Mouse (Mus musculus) hindbrain, embryonic 12.5 days (tissue): Measurements from ENCODE around the gene Mapk14. TPM values are rescaled to one million over a fixed set of nuclear protein-coding genes. Genes with fewer than 3 reads are reported as not detected.

Source experiments
- ATAC-seq: fragments of 200-750 bp; cut with Nextera tagmentation; 2 replicates; pipeline ENCODE4 v1.8.0; 2017; ENCODE audit warnings: moderate TSS enrichment; ENCODE audit not compliant: low FRiP score
- H3K27ac ChIP-seq: fragments of 300-500 bp; sonication (generic); 2 replicates; pipeline ENCODE4 v1.5.1; 2016; ENCODE audit warnings: mild to moderate bottlenecking
- H3K27me3 ChIP-seq: fragments of 300-500 bp; sonication (generic); 2 replicates; pipeline ENCODE4 v1.6.1; 2016; ENCODE audit warnings: mild to moderate bottlenecking
- H3K36me3 ChIP-seq: fragments of 300-500 bp; sonication (generic); 2 replicates; pipeline ENCODE4 v1.6.1; 2016; ENCODE audit warnings: mild to moderate bottlenecking
- H3K4me1 ChIP-seq: fragments of 300-500 bp; sonication (generic); 2 replicates; pipeline ENCODE4 v1.6.1; 2016
- H3K4me2 ChIP-seq: fragments of 300-500 bp; sonication (generic); replicated peaks from 2 replicates; pipeline ENCODE4 v1.6.1; 2016; ENCODE audit warnings: mild to moderate bottlenecking
- H3K4me3 ChIP-seq: fragments of 300-500 bp; sonication (generic); 2 replicates; pipeline ENCODE4 v1.5.1; 2016; ENCODE audit warnings: mild to moderate bottlenecking
- H3K9ac ChIP-seq: fragments of 300-500 bp; sonication (generic); 2 replicates; pipeline ENCODE4 v1.6.1; 2016; ENCODE audit warnings: mild to moderate bottlenecking, moderate library complexity
- H3K9me3 ChIP-seq: fragments of 300-500 bp; sonication (generic); replicated peaks from 2 replicates; pipeline ENCODE4 v1.6.1; 2016; ENCODE audit warnings: mild to moderate bottlenecking
- WGBS: fragments of 180-500 bp; shearing (Covaris S2); methylation state at CpG from one replicate; pipeline ENCODE4 v1.1.7; 2016; 5-methylcytosine and 5-hydroxymethylcytosine counted together
- polyA plus RNA-seq: library from polyadenylated mRNA; unstranded; fragments of >200 nt; fragmentation: Nextera tagmentation; extraction: Ambion mirVana; gene quantifications from 2 replicates; pipeline ENCODE4 v1.2.1, GENCODE M21; 2016

The Mapk14 gene
- polyA plus RNA-seq, 1 experiment from 2014 or later, result 45.9 TPM

DNA sequence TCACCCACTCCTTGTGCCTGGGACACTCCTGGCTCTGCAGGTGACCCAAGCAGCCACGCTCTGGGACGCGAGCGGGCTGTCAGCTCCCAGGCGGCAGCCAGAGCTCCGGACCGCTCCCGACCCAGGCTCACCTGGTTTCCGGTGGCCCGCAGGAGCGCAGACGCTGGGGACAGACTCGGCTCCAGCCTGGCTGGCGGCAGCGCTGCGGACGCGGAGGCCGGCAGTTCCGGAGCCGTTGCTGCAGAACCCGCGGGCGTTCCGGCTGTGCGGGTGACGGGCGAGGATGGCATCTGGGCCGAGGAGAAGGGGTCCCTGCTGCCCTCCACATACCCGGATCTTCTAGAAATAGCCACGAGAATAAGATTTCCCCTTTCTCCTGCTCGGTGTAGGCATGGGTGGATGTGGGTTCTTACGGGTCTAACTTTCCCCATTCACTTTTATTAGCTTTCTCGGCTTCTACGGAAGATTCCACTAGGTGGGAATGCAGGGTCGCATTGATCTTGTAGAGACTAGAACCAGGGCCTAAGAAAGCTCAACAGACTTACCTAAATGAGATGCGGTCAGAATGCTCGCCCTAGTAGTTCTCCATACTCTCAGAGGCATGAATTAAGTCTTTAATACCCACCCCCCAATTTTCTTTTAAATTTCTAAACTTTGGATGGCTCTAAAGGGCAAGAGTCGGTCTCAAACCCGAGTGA lies 1.4 kb upstream of the Mapk14 start, which contains the start of gene Slc26a8:
TSS of gene Slc26a8 (minus strand) at position 648 of the 698 bp plus-strand sequence.
- Histone ChIP-seq H3K36me3 (no peaks in the 10 kb centered on the region), H3K9me3 (no peaks in the 10 kb centered on the region), H3K27me3 (peaks cover 11% of the 10 kb centered on the region), H3K4me1 (peaks cover 30% of the 10 kb centered on the region), H3K4me3 (peak within 1 kb of the TSS; percentile 99), H3K27ac (peak within 1 kb of the TSS; percentile 98), H3K4me2 (peak within 1 kb of the TSS; percentile 75), H3K9ac (peak within 1 kb of the TSS; percentile 97)
- WGBS, result 8% methylated on average over 40 of the region's 40 CpGs
- ATAC-seq, result no peak

DNA sequence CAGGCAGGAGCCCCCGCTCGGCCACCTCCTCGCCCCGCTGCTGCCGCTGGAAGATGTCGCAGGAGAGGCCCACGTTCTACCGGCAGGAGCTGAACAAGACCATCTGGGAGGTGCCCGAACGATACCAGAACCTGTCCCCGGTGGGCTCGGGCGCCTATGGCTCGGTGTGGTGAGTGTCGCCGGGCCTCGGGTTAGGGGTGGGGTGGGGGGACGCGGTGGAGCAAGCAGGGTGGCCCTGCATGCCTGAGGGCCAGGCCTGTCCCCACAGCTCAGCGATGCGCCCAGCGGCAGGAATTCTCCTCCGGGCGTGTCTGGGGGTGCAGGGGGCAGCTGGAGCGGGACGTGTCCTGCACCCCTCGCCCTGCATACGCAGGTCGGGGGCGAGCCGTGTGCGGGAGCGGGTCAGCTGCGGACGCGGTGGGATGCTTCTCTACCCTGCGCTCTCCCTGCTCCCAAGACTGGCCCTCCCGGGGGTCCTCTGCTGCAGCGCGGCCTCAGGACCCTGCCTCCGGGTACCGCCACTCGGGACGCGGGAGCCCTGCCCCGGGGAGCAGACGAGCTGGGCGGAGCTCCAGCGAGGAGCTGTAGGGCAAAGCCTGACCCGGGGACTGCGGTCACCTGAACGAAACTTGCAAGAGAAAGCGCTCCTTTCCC lies 685 bp downstream of the Mapk14 start:
- peak overlapping the region; percentile 98 for H3K27ac ChIP-seq
- H3K9me3 ChIP-seq, result no peaks in the 10 kb centered on the region
- H3K36me3 ChIP-seq, result no peaks in the 10 kb centered on the region
- ATAC-seq, result peak; percentile 66
- peaks cover 11% of the 10 kb centered on the region for H3K27me3 ChIP-seq
- H3K4me1 ChIP-seq, result peaks cover 30% of the 10 kb centered on the region
- 1% methylated on average over 50 of the region's 53 CpGs for WGBS
- H3K4me3 ChIP-seq, result peak overlapping the region; percentile 99
- peak overlapping the region; percentile 97 for H3K9ac ChIP-seq
- H3K4me2 ChIP-seq, result peak overlapping the region; percentile 67

DNA sequence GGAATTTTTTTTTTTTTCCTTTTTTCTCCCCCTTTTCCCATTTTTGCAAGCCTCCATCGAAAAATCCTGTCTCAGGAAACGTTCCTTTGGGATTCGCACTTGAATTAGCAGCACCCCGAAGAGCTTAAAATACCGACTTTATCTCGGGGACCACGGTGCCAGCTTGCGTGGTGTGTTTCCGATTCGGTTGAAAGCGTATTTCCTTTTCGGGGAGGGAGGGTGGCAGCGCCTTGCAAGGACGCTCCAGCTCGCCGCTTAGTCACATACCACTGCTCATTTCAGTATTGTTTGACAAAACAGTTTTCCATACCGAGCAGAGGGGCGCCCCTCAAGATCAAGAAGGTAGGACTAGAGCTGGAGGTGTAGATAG lies 1.2 kb downstream of the Mapk14 start:
- Histone ChIP-seq H3K9ac (peak overlapping the region; percentile 97), H3K4me2 (peak overlapping the region; percentile 67), H3K9me3 (no peaks in the 10 kb centered on the region), H3K4me3 (peak overlapping the region; percentile 99), H3K27me3 (peaks cover 11% of the 10 kb centered on the region), H3K4me1 (peaks cover 33% of the 10 kb centered on the region), H3K27ac (peak overlapping the region; percentile 98; the same call in 1 of the 2 replicates), H3K36me3 (no peaks in the 10 kb centered on the region)
- under 1% methylated on average over 18 of the region's 18 CpGs for WGBS
- ATAC-seq, result no peak

DNA sequence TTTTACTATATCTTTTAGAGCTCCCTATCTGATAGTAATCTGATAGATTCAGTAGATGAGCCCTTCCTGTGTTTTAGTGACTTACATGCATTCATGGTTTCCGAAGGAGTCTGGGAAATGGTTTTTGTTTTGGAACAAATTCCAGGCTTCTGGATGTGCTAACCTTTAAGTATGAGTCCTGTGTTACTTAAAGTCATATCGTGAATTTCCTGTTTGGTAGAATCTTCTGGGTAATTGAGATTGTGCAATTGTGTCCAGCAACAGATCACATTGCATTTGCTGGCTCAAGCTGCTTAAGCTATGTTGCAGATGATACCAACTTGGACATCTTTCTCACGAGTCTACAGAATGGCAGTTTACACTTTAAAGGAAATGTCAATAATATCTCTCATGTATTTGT lies 2.0 kb downstream of the Mapk14 start:
- H3K36me3 ChIP-seq, result no peaks in the 10 kb centered on the region
- peak overlapping the region; percentile 99 for H3K4me3 ChIP-seq
- peak overlapping the region; percentile 67 for H3K4me2 ChIP-seq
- no peak for ATAC-seq
- WGBS, result 59% methylated on average over 3 of the region's 3 CpGs
- no peaks in the 10 kb centered on the region for H3K9me3 ChIP-seq
- peak overlapping the region; percentile 97; the same call in 1 of the 2 replicates for H3K9ac ChIP-seq
- H3K27me3 ChIP-seq, result peaks cover 11% of the 10 kb centered on the region
- peaks cover 40% of the 10 kb centered on the region for H3K4me1 ChIP-seq
- no peak overlapping the region for H3K27ac ChIP-seq

DNA sequence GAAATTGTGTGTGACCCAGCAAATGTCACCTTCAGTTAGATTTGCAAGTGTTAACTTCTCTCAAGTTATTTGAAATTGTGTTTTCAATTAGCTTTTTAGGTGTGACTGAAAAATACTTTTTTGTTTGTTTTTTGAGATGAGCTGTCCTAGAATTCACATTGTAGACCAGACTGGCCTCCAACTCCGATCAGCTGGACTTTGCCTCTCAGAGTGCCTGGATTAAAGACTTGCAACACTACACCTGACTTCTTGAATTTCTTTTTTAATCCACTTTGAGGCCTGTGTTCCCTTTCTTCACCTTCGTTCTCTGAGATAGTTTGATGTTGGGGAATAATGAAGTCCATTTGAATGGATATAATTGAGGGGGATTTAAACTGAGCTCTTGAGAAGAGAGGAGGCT lies 2.9 kb downstream of the Mapk14 start:
- Histone ChIP-seq H3K9me3 (no peaks in the 10 kb centered on the region), H3K36me3 (no peaks in the 10 kb centered on the region), H3K4me2 (no peak overlapping the region), H3K27me3 (peaks cover 5% of the 10 kb centered on the region), H3K4me3 (no peak overlapping the region), H3K27ac (no peak overlapping the region), H3K4me1 (peaks cover 44% of the 10 kb centered on the region), H3K9ac (no peak overlapping the region)
- no peak for ATAC-seq
- 73% methylated on average over 2 of the region's 2 CpGs for WGBS

DNA sequence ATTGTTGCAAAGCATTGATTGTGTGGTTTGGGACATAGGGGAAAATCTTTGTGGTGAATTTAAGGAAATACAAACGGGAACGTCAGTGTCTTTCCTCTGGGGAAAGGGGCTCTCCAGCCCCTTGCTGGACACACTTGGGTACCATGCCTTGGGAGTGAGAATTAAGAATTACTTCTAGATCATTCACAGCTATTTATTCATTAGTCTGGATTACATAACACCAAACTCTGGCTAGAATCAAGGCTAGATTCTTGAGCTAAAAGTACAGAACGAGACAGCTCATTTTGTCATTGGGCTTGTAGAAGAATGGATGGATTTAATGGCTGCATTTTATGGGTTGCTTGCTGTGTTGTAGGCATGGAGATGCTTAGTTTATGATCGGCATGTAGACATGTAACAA lies 3.7 kb downstream of the Mapk14 start:
- Histone ChIP-seq H3K9me3 (no peaks in the 10 kb centered on the region), H3K27ac (no peak overlapping the region), H3K9ac (no peak overlapping the region), H3K4me1 (peaks cover 37% of the 10 kb centered on the region), H3K27me3 (no peaks in the 10 kb centered on the region), H3K4me2 (no peak overlapping the region), H3K4me3 (no peak overlapping the region), H3K36me3 (no peaks in the 10 kb centered on the region)
- WGBS, result 92% methylated on average over 4 of the region's 4 CpGs
- no peak for ATAC-seq

DNA sequence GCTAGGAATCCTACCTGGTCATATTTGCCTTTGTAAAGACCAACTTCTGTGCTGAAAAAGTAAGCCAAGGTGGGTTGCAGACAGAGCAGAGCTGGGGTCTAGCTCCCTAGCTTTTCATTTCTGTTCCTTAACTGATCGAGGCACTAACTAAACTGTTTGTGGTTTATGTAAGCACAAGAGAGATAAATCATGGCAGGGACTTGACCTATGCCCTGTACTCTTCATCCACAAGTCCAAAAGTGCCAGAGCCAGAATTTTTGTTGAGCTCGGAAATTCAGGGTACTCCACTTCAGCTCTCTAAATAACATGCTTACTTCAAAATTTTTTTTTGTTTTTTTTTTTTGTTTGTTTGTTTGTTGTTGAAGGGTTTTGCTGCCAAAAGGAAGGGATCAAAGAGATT lies 5.5 kb downstream of the Mapk14 start:
- peaks cover 32% of the 10 kb centered on the region for H3K4me1 ChIP-seq
- no peaks in the 10 kb centered on the region for H3K36me3 ChIP-seq
- 63% methylated on average over 2 of the region's 2 CpGs for WGBS
- no peak overlapping the region for H3K4me2 ChIP-seq
- H3K27ac ChIP-seq, result no peak overlapping the region
- ATAC-seq, result no peak
- no peaks in the 10 kb centered on the region for H3K27me3 ChIP-seq
- no peak overlapping the region for H3K9ac ChIP-seq
- H3K9me3 ChIP-seq, result no peaks in the 10 kb centered on the region
- H3K4me3 ChIP-seq, result no peak overlapping the region

DNA sequence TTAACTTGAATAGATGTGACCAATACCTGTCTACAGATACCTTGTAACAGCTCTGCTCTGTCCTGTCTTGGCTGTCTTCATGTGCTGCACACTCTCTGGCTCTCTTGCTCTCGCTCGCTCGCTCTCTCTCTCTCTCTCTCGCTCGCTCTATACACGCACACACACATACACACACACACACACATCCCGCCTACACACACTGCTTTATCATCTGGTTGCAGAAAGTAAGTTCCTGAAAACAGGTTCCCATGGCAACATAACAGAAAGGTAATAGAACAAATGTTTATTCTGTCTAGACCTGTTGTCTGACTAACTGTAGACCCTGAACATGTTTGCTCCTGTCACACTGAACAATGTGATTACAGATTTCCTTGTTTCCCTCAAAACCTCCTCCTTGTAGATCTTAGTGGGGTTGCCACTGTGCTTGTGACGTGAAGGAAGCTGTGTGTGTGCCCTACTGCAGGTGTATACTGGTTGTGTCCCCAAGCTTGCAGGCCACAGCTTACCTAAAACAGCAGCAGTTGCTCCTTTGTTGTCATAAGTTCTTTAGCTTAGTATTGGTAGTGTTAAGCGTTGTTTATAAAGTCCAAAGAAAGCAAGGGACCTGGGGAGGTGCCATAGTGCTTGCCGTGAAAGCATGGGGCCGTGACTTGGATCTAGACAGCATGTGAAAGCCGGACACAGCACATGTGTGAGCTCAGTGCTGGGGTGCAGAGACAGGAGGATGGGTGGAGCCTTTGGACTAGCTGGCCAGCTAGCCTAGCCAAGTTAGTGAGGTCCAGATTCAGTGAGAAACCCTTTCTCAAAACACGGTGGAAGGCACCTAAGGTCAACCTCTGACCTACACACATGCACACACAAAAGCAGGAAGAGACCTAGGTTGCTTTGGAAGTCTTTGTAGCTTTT lies 6.4 kb downstream of the Mapk14 start:
- Histone ChIP-seq H3K36me3 (no peaks in the 10 kb centered on the region), H3K4me3 (no peak overlapping the region), H3K4me2 (no peak overlapping the region), H3K27ac (no peak overlapping the region), H3K27me3 (no peaks in the 10 kb centered on the region), H3K9ac (no peak overlapping the region), H3K4me1 (peaks cover 31% of the 10 kb centered on the region), H3K9me3 (no peaks in the 10 kb centered on the region)
- ATAC-seq, result no peak
- WGBS, result 76% methylated on average over 13 of the region's 13 CpGs

DNA sequence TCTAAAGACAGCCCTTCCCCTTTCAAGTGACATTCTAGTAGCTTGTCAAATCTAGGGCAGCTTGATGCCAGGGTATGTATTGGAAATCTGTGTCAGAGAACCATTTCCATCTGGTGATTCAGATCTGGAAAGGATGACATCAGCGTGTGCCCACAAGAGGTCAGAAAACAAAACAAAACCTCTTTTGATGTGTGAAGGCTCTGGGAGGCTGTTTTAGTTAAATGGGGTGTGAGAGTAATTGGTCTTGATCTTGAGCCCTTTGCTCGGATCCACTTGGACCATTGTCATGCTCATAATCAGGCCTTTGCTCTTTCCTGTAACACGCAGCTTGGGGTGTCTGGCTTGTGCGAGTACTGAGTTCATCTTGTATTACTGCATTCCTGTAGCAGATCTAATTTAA lies 7.1 kb downstream of the Mapk14 start:
- no peak for ATAC-seq
- Histone ChIP-seq H3K4me3 (no peak overlapping the region), H3K9ac (no peak overlapping the region), H3K27ac (no peak overlapping the region), H3K4me1 (peaks cover 24% of the 10 kb centered on the region), H3K9me3 (no peaks in the 10 kb centered on the region), H3K27me3 (no peaks in the 10 kb centered on the region), H3K36me3 (no peaks in the 10 kb centered on the region), H3K4me2 (no peak overlapping the region)
- WGBS, result 43% methylated on average over 4 of the region's 4 CpGs

DNA sequence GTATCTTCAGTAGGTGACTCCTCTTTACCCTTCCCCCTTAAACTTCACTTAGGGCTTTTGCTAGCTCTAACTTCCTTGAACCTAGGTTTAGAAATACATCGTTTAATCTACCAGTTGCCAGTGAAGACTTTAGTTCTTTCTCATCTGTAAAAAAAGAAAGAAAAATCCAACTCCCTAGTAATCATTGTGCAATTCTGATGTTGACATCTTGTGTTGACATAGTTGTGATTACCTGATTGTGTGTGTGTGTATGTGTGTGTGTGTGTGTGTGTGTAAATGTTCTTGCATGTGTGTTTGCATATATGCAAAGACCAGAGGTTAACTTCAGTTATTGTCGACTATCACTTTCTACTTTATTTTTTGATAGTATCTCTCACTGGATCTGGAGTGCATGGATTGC lies 7.5 kb downstream of the Mapk14 start:
- no peak overlapping the region for H3K4me2 ChIP-seq
- no peaks in the 10 kb centered on the region for H3K36me3 ChIP-seq
- H3K9me3 ChIP-seq, result no peaks in the 10 kb centered on the region
- no peak overlapping the region for H3K9ac ChIP-seq
- peaks cover 20% of the 10 kb centered on the region for H3K4me1 ChIP-seq
- no peaks in the 10 kb centered on the region for H3K27me3 ChIP-seq
- no peak overlapping the region for H3K27ac ChIP-seq
- no peak overlapping the region for H3K4me3 ChIP-seq
- no peak for ATAC-seq
- WGBS, result 95% methylated on average over 2 of the region's 2 CpGs

DNA sequence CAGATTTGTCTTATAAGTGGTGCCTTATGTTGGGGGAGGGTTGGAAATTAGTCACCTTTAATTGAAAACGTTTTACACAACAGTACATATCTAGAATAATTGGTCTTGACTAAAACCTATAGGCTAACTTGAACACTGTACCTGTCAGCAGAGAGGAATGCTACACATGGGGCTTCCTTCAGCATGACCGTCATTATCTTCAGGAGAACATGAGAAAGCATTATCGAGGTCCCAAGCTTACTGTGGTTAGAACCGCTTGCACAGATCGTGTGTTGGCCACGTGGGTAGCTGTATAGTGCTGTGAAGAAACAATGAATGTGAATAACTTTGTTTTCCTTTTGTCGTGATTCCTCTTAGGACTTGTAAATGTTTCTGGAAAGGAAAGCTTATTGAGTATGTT lies 8.7 kb downstream of the Mapk14 start:
- Histone ChIP-seq H3K27ac (no peak overlapping the region), H3K9ac (no peak overlapping the region), H3K9me3 (no peaks in the 10 kb centered on the region), H3K36me3 (no peaks in the 10 kb centered on the region), H3K4me2 (no peak overlapping the region), H3K27me3 (no peaks in the 10 kb centered on the region), H3K4me1 (peaks cover 14% of the 10 kb centered on the region), H3K4me3 (no peak overlapping the region)
- no peak for ATAC-seq
- WGBS, result 87% methylated on average over 7 of the region's 7 CpGs

DNA sequence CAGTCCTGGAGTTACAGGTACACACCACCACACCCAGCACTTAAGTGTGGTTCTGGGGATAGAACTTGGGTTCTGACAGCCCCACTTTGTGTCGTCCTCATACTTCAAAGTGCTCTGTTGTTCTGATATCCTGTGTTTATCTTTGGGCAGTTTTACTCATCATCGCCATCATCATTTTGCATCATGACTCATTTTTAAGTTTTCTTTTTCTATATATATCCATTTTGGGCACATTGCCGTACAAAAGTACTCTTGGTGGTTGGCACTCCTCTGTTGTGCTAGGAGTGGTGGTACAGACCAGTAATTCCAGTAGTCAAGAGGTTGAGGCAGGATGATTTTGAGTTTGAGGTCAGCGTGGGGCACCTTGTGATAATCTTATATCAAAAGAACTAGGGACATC lies 10.0 kb downstream of the Mapk14 start:
- H3K27me3 ChIP-seq, result no peaks in the 10 kb centered on the region
- H3K9ac ChIP-seq, result no peak overlapping the region
- no peaks in the 10 kb centered on the region for H3K36me3 ChIP-seq
- peaks cover 14% of the 10 kb centered on the region for H3K4me1 ChIP-seq
- H3K4me2 ChIP-seq, result no peak overlapping the region
- no peak for ATAC-seq
- H3K9me3 ChIP-seq, result no peaks in the 10 kb centered on the region
- no peak overlapping the region for H3K27ac ChIP-seq
- 93% methylated on average over 4 of the region's 4 CpGs for WGBS
- H3K4me3 ChIP-seq, result no peak overlapping the region
